Mouse (Mus musculus) small intestine, adult 10 weeks (tissue): Measurements from ENCODE around the gene Rnf40. TPM values are rescaled to one million over a fixed set of nuclear protein-coding genes. Genes with fewer than 3 reads are reported as not detected.

Experiments
- polyA plus RNA-seq: library from polyadenylated mRNA; stranded (reverse); fragments of 350-450 nt; fragmentation: Illumina TruSeq; extraction: RNeasy Lipid Tissue Mini Kit (QIAGEN cat#74804); gene quantifications from one replicate; pipeline ENCODE4 v1.2.3, GENCODE M21; 2014; ENCODE audit warnings: low replicate concordance

Gene Rnf40
- polyA plus RNA-seq: 0.82 TPM

GRCm38 (mm10) chr7:127588011-127588871 is at the start of gene Rnf40, which contains the start of gene Ccdc189:
TSS of gene Rnf40 (plus strand) at chr7:127588767.
TSS of gene Ccdc189 (minus strand) at chr7:127588595.

GRCm38 (mm10) chr7:127561340-127561858 is 27.2 kb upstream of the Rnf40 start, which contains the start of gene Tmem265:
TSS of gene Tmem265 (plus strand) at chr7:127561390.

GRCm38 (mm10) chr7:127572895-127573471 is 15.6 kb upstream of the Rnf40 start, which contains the start of gene Phkg2:
TSS of gene Phkg2 (plus strand) at chr7:127573340.

GRCm38 (mm10) chr7:127614891-127615843 is 26.6 kb downstream of the Rnf40 start, which contains the start of gene Zfp629:
TSS of gene Zfp629 (minus strand) at chr7:127615797.

Other genes starting within 250 kb of the Rnf40 start
- 2.2 TPM for gene Zfp768, start 243.2 kb upstream of the Rnf40 start, polyA plus RNA-seq
- 5.3 TPM for gene Zfp747, start 212.7 kb upstream of the Rnf40 start, polyA plus RNA-seq
- 2.9 TPM for gene 9130019O22Rik, start 201.6 kb upstream of the Rnf40 start, polyA plus RNA-seq
- 1.2 TPM for gene E430018J23Rik, start 195.1 kb upstream of the Rnf40 start, polyA plus RNA-seq
- 3.5 TPM for gene Zfp764, start 181.9 kb upstream of the Rnf40 start, polyA plus RNA-seq
- 2.5 TPM for gene Zfp688, start 166.7 kb upstream of the Rnf40 start, polyA plus RNA-seq
- gene Zfp689, start 139.6 kb upstream of the Rnf40 start, polyA plus RNA-seq: 0.97 TPM
- gene Prr14, start 129.2 kb upstream of the Rnf40 start, polyA plus RNA-seq: 29.5 TPM
- gene Fbrs, start 109.6 kb upstream of the Rnf40 start, polyA plus RNA-seq: 5.9 TPM
- gene Srcap, start 76.8 kb upstream of the Rnf40 start, polyA plus RNA-seq: 4.5 TPM
- 5.1 TPM for gene Gm42715, start 69.2 kb upstream of the Rnf40 start, polyA plus RNA-seq
- gene Tmem265, start 27.4 kb upstream of the Rnf40 start, polyA plus RNA-seq: not detected
- 18.3 TPM for gene Phkg2, start 15.4 kb upstream of the Rnf40 start, polyA plus RNA-seq
- not detected for gene Ccdc189, start 172 bp upstream of the Rnf40 start, polyA plus RNA-seq
- 4.8 TPM for gene Zfp629, start 27.0 kb downstream of the Rnf40 start, polyA plus RNA-seq
- gene Bcl7c, start 120.2 kb downstream of the Rnf40 start, polyA plus RNA-seq: 1.2 TPM
- 0.74 TPM for gene Ctf1, start 124.0 kb downstream of the Rnf40 start, polyA plus RNA-seq
- gene Ctf2, start 143.4 kb downstream of the Rnf40 start, polyA plus RNA-seq: not detected
- gene Fbxl19, start 155.8 kb downstream of the Rnf40 start, polyA plus RNA-seq: 0.11 TPM
- gene Orai3, start 181.0 kb downstream of the Rnf40 start, polyA plus RNA-seq: 0.63 TPM
- gene Setd1a, start 187.9 kb downstream of the Rnf40 start, polyA plus RNA-seq: 3.5 TPM
- gene Gm49388, start 196.8 kb downstream of the Rnf40 start, polyA plus RNA-seq: not detected
- 14.6 TPM for gene Hsd3b7, start 211.8 kb downstream of the Rnf40 start, polyA plus RNA-seq
- 11.9 TPM for gene Stx4a, start 235.5 kb downstream of the Rnf40 start, polyA plus RNA-seq
- gene Stx1b, start 235.8 kb downstream of the Rnf40 start, polyA plus RNA-seq: 0.30 TPM